8 mouse cellular contexts compared by ENCODE assay signal in the genomic region with DNA sequence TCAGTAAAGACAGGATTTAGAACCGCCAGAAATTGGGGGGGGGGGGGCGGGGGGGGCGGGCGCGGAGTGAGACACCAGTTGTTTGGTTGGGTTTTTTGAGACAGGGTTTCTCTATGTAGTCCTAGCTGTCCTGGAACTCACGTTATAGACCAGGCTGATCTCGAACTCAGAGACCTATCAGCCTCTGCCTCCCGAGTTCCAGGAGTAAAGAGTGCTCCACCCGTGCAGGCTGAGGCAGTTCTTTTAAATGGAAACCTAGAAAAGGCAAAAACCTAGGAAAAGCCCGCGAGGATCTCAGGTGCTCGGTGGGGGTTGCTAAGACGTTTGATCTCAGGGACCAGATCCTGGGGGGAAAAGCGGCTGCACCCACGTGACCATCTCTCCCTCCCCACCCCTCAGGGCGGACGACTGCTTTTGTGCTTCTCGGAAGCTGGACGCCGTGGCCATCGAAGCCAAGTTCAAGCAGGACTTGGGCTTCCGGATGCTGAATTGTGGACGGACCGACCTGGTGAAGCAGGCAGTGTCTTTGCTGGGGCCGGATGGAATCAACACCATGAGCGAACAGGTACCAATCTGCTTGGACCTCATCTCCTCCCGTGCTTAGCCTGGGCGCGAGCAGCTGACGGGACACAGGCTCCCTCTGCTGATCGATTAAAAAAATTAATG.
DNase-seq lines count a peak whose midpoint lies in the region; ATAC-seq lines count a peak whose summit lies in the region.

No protein-coding gene starts in this region.

- peak overlapping the region; percentile 65; the same call in 1 of the 2 replicates for H3K27ac ChIP-seq in hindbrain, embryonic 16.5 days (ENCODE audit: low read depth, low read length)

- H3K27me3 ChIP-seq in hindbrain, embryonic 16.5 days (replicated peaks; ENCODE audit: control insufficient read depth, insufficient read depth, low read length) = no peaks in the 10 kb centered on the region

- no peaks in the 10 kb centered on the region for H3K36me3 ChIP-seq in hindbrain, embryonic 16.5 days (ENCODE audit: control insufficient read depth, insufficient read depth, low read length)

- ATAC-seq in hindbrain, embryonic 16.5 days = peak; percentile 87

- H3K9me3 ChIP-seq in hindbrain, embryonic 16.5 days (ENCODE audit: control insufficient read depth, low read length) = no peaks in the 10 kb centered on the region

- peak overlapping the region; percentile 82 for H3K4me2 ChIP-seq in hindbrain, embryonic 16.5 days (ENCODE audit: low read length)

- DNase-seq in Muller cell, postnatal 12 days (ENCODE audit: inconsistent ontology term) = peak; percentile 70
- peak; percentile 76 for DNase-seq in cerebellum, adult 9-10 months
- peak; percentile 16 to 55 for DNase-seq in frontal cortex, postnatal 10 days (ENCODE audit: low spot score in 2 of 2)
- DNase-seq in layer of hippocampus, postnatal 36 days = peak; percentile 51 to 59
- DNase-seq in lung, postnatal 10 days = peak; percentile 35
- DNase-seq in retina, adult 2 months (ENCODE audit: low read depth, low spot score) = peak; percentile 28
- DNase-seq in urinary bladder, postnatal 36 days (ENCODE audit: low spot score in 2 of 2) = peak; percentile 41 to 52

- peaks cover 6% of the 10 kb centered on the region for H3K4me1 ChIP-seq in hindbrain, embryonic 16.5 days (ENCODE audit: control insufficient read depth, insufficient read depth, low read depth, low read length)

- H3K9ac ChIP-seq in hindbrain, embryonic 16.5 days (ENCODE audit: low read depth, low read length) = peak overlapping the region; percentile 66

- peak overlapping the region; percentile 45 for H3K4me3 ChIP-seq in hindbrain, embryonic 16.5 days (ENCODE audit: low read length)

- 3% methylated on average over 31 of the region's 31 CpGs for WGBS in hindbrain, embryonic 16.5 days

Comparison
In these comparisons a context has a peak if more than half of its experiments do, and no peak if none do; other contexts are left out.
1. Peak in every context shown above with its lines: DNase-seq, ATAC-seq, H3K4me3 ChIP-seq and H3K27ac ChIP-seq.